Mouse (Mus musculus) gastrocnemius, postnatal 4 days (tissue): ENCODE data around the gene Lrit3. TPM values are rescaled to one million over a fixed set of nuclear protein-coding genes. Genes with fewer than 3 reads are reported as not detected.
A peak's percentile ranks its signal among the peaks of the same experiment; 100 is the strongest.
"Not testable (repeated sequence)": the region's sequence is repeated elsewhere in the genome, so short reads cannot be mapped to it uniquely, and the experiment has no call there.

Experiments
- DNase-seq, 2 experiments: peaks; one replicate each; pipeline ENCODE4 v3.0.0; 2021 to 2022; ENCODE audit warnings: low spot score in 2 of 2, mixed read lengths in 2 of 2
- total RNA-seq, 2 experiments: library from RNA; stranded (reverse); gene quantifications; 2 replicates each; pipeline ENCODE4 v1.2.3; 2021

The Lrit3 gene
- total RNA-seq, 2 experiments from 2014 or later: not detected

DNA sequence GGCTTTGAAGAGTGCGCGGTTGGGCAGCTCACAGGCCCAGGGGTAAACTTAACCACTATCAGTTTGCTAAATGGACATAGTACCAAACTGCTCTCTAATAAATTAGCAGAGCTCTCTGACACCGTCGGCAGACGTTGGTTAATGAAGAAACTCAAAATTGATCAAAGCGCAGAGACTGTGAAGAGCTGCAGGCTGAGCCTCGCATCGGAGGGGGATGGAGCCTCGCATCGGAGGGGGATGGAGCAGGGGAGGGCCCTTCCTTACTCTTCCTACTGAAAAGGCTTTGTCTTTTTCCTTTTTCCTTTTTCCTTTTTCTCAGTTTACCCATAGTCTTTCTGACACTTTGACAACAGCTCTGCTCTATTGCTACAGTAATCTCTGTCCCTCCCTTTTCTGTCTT is 22.4 kb downstream of the Lrit3 start:
- no peak for DNase-seq

DNA sequence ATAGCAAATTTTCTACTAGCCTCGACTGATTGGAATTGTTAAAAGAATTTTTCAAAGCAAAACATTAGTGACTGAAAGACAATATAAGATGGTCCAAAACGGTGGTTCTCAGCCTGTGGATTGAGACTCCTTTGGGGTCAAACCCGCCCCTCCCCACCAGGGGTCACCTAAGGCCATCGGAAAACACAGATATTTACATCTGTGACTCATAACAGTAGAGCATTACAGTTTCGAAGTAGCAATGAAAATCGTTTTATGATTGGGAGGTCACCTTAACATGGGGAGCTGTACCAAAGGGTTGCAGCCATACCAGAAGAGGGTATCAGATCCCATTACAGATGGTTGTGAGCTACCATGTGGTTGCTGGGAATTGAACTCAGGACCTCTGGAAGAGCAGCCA is 32.6 kb downstream of the Lrit3 start:
- DNase-seq: no peak

DNA sequence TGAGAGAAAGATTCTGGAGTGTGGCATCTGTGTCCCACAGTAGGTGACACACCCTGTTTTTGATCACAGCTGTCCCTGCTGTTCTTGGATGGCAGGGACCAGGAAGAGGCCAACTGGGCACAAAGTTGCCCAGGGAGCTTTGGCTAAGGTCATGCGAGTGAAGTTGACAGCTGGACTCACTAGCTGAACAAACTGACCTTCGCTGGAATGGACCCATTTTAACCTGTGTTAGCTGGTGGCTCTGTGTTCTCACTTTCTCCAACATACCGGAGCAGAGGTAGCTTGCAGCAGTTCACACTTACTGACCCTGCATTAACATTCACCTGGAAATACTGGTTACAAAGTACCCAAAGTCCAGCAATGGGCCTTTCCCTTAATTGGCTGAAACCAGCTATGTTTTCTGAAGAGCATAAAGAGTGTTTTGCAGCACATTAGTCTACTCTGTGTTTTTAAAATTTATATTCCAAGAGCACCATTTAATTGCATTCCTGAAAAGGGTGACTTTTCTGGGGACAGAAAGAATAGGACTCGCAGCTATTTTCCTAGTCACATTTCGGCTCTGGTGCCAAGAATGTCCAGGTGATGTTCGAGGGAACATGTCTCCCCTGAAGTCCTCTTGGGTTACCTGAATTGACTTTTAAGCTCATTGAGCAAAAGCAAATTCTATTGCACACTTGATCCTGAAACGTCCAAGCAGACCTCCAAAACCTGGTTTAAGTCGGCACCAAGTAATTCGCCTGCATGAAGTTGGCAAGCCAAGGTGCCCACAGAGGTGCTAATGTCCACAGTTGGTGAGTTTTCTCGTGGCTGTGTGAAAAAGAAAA is 36.6 kb downstream of the Lrit3 start:
- no peak for DNase-seq

DNA sequence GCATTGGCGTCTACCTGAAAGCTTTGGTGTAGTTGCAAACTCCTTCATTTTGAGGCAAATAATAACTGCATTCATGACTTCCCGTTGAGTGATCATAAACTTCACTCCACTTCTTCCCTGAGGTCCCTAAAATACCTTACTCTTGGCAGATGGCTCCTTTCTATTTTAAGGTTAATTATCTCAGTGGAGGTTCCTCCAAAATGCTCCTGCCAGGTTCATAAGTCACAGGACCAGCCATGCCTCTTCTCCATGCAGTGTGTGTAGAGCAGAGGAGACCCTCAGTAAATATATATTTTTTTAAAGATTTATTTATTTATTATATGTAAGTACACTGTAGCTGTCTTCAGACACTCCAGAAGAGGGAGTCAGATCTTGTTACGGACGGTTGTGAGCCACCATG is 37.7 kb downstream of the Lrit3 start:
- DNase-seq: no peak

DNA sequence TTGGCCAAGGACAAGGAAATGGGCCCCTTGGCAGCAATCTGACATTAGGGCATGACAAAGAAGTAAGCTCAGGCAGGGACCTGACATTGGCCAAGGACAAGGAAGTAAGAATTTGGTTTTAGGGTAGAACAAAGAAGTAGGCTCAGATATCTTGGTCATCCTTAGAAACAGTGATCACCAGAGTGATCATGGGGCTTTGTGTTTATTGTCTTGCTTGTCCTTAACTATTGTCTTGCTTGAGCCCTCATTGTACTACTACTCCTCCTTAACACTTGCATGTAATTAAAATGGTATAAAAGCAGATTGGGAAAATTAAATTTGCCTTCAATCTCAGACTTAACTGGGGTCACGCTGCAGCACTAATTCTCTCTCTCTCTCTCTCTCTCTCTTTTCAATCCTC is 46.2 kb downstream of the Lrit3 start:
- DNase-seq: not testable (repeated sequence)

DNA sequence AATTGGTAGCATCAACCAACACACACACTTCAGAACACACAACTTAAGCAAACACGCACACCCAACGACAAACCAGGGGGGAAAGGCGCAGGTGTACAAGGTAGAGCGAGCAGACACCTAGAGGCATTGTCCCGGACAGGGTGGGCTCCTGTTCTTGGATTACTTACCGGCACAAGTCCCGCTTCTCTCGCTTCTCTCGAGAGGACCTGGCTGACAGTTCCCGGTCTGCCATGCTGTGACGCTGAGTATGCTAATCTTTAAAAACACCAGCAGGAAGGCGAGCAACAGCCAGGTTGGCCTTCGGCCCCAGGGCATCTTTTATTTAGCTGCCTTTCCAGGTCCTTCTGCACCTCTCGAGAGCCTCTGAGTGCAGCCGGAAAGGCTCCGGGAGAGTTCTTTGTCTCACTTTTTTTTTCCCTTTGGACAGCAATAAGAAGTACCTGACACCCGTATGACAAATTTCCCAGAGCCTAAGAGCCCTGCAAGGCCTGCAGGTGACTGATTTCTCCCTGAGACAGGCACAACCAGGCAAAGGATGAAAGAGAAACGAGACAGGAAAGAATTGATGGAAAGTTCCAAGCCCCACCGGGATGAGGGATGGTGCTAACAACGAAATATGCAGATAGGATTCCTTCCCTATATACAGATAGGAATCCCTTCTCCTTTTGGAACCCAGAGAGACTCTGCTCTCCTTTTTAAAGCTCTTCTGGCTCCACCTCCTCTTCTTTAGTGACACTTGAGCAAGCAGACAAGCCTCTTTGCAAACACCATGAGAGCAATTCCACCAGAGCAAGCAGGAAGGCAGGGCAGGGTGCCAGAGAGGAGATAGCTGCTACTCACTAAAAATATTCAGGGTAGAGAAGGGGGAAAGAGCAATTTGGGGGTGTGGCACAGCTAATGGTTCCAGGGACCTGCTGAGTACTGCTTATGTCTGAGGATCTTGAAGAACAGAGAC is 48.9 kb downstream of the Lrit3 start, which contains the start of gene Egf:
Gene Egf (minus strand): TSS at position 667 of the 955 bp plus-strand sequence.
- DNase-seq: peak in 1 of 2 experiments; percentile 20

DNA sequence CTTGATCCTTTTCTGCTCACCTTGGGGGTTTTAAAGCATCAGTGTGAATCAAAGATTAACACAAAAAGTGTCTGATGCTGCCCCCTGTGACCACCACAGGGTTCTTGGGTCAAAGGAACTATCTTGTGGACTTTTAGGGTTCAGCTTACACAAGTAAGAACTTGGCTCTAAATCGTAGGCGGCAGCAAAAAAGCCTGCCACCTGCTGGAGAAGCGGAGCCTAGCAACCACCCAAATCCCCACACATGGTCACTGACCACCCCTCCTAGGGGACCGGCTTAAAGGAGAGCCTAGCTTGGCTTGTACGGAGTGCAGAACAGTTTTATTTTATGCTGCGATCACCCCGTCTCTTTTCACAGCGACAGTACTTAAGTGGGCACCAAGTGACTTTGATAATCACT is 59.0 kb downstream of the Lrit3 start:
- DNase-seq: peak in 1 of 2 experiments; percentile 28

DNA sequence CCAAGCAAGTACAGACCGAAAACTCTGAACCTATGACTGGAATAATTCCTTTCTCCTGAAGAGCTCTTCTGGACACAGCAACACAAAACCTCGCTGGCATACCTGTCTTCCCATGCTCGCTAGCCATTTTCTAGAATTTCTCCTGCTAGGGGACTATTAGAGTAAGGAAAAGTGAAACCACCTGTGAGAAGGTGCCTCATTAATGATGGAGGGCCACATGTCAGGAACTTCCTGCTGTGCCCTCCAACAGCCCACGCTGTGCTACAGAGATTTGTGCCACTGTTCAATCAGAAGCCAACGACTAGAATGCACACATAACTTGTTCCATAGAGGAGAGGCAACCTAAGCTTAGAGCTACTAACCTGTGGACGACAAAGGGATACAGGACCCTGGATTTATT is 61.0 kb downstream of the Lrit3 start:
- no peak for DNase-seq

DNA sequence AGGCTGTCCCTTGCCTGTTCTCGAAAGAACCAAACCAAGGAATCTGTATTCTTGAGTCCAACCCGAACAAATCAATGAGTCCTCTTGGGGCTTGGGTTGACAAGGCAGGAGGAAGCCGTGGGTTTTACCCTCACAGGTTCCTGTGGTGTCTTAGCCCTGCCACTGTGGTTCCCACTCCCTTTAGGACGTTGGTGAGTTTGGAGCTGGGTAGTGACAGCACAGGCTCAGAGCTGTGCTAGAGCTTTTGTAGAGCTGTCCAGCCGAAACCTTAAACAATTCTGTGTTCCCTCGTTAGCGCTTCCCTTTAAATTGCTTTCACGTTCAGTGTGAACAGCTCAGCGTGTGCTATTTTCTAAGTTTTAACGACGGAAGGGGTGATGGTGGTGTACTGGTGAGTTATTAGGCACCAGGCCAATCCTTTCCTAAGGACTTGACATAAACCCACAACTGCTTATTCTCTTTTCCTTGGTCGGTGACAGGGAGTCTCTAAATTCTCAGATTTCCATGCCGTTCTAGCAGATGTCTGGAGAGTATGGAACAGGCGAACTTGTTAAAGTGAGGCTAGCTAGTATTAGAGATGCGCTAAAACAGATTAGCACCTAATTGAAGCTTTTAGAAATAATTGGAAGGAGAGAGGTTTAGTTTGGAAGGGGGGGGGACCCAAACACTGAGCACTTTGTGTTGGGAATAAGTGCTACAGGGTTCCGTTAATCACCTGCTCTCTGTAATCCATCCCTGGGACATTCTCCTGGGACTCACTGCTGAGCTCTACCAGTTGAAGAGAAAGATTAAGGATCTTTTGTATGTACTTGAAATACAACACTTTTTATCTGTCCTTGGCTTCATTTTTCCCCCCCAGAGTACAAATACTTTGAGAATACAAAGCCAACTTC is 65.3 kb downstream of the Lrit3 start:
- DNase-seq: no peak

Other genes with a start within 250 kb of the Lrit3 start
- gene Egf, start 48.7 kb downstream of the Lrit3 start, total RNA-seq: 10 to 100 TPM; 15.5 to 19.1 TPM
- gene Rrh, start 18.6 kb upstream of the Lrit3 start, total RNA-seq: under 1 TPM; 0.13 to 0.96 TPM
- gene Gar1, start 27.4 kb upstream of the Lrit3 start, total RNA-seq: 10 to 100 TPM; 38.8 to 48.7 TPM
- gene Cfi, start 31.9 kb upstream of the Lrit3 start, total RNA-seq: under 1 TPM; 0.12 to 0.75 TPM
- gene Pla2g12a, start 74.6 kb upstream of the Lrit3 start, total RNA-seq: 10 to 100 TPM; 19.0 to 19.4 TPM
- 10 to 100 TPM in 1 of 2 experiments, 1 to 10 TPM in 1; 8.3 to 11.4 TPM for gene Casp6, start 97.4 kb upstream of the Lrit3 start, total RNA-seq
- 1 to 10 TPM; 1.1 to 1.4 TPM for gene Mcub, start 166.2 kb upstream of the Lrit3 start, total RNA-seq